Mouse (Mus musculus) hindbrain, embryonic 13.5 days (tissue): ENCODE data around the gene Phlda1. TPM values are rescaled to one million over a fixed set of nuclear protein-coding genes. Genes with fewer than 3 reads are reported as not detected.

Experiments
- ATAC-seq: fragments of 200-750 bp; cut with Nextera tagmentation; 2 replicates; pipeline ENCODE4 v1.8.0; 2017; ENCODE audit warnings: moderate TSS enrichment; ENCODE audit not compliant: low FRiP score
- H3K27ac ChIP-seq: fragments of 300-500 bp; sonication (generic); 2 replicates; pipeline ENCODE4 v1.5.1; 2015; ENCODE audit warnings: inconsistent platforms, mild to moderate bottlenecking, moderate library complexity
- H3K27me3 ChIP-seq: fragments of 300-500 bp; sonication (generic); 2 replicates; pipeline ENCODE4 v1.6.1; 2015; ENCODE audit warnings: mild to moderate bottlenecking, inconsistent platforms
- H3K36me3 ChIP-seq: fragments of 300-500 bp; sonication (generic); 2 replicates; pipeline ENCODE4 v1.6.1; 2015; ENCODE audit warnings: mild to moderate bottlenecking, inconsistent platforms
- H3K4me1 ChIP-seq: fragments of 300-500 bp; sonication (generic); replicated peaks from 2 replicates; pipeline ENCODE4 v1.6.1; 2015; ENCODE audit warnings: inconsistent platforms
- H3K4me2 ChIP-seq: fragments of 300-500 bp; sonication (generic); 2 replicates; pipeline ENCODE4 v1.6.1; 2015; ENCODE audit warnings: inconsistent platforms, mild to moderate bottlenecking, moderate library complexity
- H3K4me3 ChIP-seq: fragments of 300-500 bp; sonication (generic); 2 replicates; pipeline ENCODE4 v1.5.1; 2015; ENCODE audit warnings: mild to moderate bottlenecking, inconsistent platforms
- H3K9ac ChIP-seq: fragments of 300-500 bp; sonication (generic); 2 replicates; pipeline ENCODE4 v1.6.1; 2015; ENCODE audit warnings: mild to moderate bottlenecking, inconsistent platforms
- H3K9me3 ChIP-seq: fragments of 300-500 bp; sonication (generic); 2 replicates; pipeline ENCODE4 v1.6.1; 2016; ENCODE audit warnings: inconsistent platforms
- WGBS: fragments of 180-500 bp; shearing (Covaris S2); methylation state at CpG from one replicate; pipeline ENCODE4 v1.1.7; 2015; 5-methylcytosine and 5-hydroxymethylcytosine counted together
- polyA plus RNA-seq: library from polyadenylated mRNA; unstranded; fragments of >200 nt; fragmentation: Nextera tagmentation; extraction: Ambion mirVana; gene quantifications from 2 replicates; pipeline ENCODE4 v1.2.1, GENCODE M21; 2015

Gene Phlda1
- polyA plus RNA-seq, 1 experiment from 2014 or later: 70.9 TPM

DNA sequence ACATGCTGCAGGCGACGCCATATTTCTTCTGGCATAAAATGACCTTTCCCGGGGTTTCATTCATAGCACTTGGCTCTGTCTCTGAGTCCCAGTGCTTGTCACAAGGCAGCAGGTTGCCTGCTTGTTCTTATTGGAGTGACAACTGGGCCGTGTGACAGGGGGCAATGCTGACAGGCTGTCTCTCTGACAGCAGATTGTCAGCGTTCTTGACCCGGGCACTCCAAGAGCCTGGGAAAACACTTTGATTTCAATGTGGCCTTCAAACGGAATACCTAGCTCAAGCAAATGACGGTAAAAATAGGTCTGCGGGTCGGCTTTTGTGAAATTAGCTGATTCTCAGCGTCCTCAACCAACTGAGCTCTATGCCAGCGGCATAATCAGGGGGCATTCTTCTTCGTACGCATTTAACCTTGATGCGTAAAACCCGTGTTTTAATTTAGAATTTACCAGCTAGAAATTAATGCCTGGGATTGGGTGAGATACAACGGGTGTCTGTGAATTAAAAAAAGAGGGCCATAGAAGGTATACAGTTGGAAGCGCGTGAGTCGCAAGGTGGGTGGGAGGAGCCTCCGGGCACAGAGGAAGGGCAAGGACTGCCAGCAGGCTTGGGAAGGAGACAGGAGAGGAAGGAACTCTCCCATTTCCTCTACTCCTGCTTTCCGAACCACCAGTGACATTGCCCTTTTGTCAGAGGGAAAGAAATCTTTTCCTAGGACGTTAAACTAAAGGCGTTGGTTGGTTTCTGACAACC, 13.7 kb downstream of the Phlda1 start:
- H3K9ac ChIP-seq: peak overlapping the region; percentile 51; the same call in 1 of the 2 replicates
- peak overlapping the region; percentile 19 for H3K4me3 ChIP-seq
- no peak for ATAC-seq
- peak overlapping the region; percentile 70 for H3K27ac ChIP-seq
- peaks cover 29% of the 10 kb centered on the region for H3K4me1 ChIP-seq
- H3K4me2 ChIP-seq: peak overlapping the region; percentile 44
- no peaks in the 10 kb centered on the region for H3K9me3 ChIP-seq
- H3K36me3 ChIP-seq: no peaks in the 10 kb centered on the region
- H3K27me3 ChIP-seq: 0 out of 2 replicates have a peak, but pooled peaks cover 3% of the 10 kb centered on the region
- 42% methylated on average over 24 of the region's 24 CpGs for WGBS

GRCm38 (mm10) chr10:111520621-111521020, 14.5 kb downstream of the Phlda1 start:
- no peak overlapping the region for H3K9ac ChIP-seq
- no peak overlapping the region for H3K27ac ChIP-seq
- WGBS: 57% methylated on average over 3 of the region's 3 CpGs
- no peaks in the 10 kb centered on the region for H3K9me3 ChIP-seq
- no peak overlapping the region for H3K4me2 ChIP-seq
- H3K4me3 ChIP-seq: no peak overlapping the region
- 0 out of 2 replicates have a peak, but pooled peaks cover 3% of the 10 kb centered on the region for H3K27me3 ChIP-seq
- ATAC-seq: no peak
- no peaks in the 10 kb centered on the region for H3K36me3 ChIP-seq
- H3K4me1 ChIP-seq: peaks cover 29% of the 10 kb centered on the region

GRCm38 (mm10) chr10:111521636-111522035, 15.6 kb downstream of the Phlda1 start:
- ATAC-seq: no peak
- no peaks in the 10 kb centered on the region for H3K36me3 ChIP-seq
- H3K9me3 ChIP-seq: no peaks in the 10 kb centered on the region
- H3K9ac ChIP-seq: no peak overlapping the region
- WGBS: 71% methylated on average over 4 of the region's 4 CpGs
- H3K4me2 ChIP-seq: no peak overlapping the region
- H3K4me3 ChIP-seq: no peak overlapping the region
- H3K27ac ChIP-seq: no peak overlapping the region
- H3K27me3 ChIP-seq: 0 out of 2 replicates have a peak, but pooled peaks cover 3% of the 10 kb centered on the region
- H3K4me1 ChIP-seq: peaks cover 29% of the 10 kb centered on the region

DNA sequence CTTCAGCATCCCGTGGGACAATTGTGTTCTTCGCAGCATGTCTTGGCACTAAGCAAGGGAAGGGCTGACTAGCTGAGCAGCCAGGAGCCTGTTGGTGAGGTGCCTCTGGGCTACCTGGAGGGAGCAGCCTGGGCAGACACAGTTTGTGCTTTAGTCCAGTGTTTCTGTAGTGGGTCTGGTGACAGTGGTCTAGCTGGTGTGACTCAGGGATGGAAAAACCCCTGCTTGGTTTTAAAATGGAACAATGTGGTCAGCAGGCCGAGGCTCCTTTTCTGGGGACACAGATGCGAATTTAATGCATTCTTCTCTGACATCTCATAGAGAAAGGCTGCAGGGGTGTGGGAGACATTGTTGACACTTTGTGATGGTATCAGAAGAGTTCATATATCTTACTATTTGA, 16.1 kb downstream of the Phlda1 start:
- no peak for ATAC-seq
- H3K36me3 ChIP-seq: no peaks in the 10 kb centered on the region
- no peak overlapping the region for H3K4me3 ChIP-seq
- 70% methylated on average over 4 of the region's 4 CpGs for WGBS
- H3K9me3 ChIP-seq: no peaks in the 10 kb centered on the region
- 0 out of 2 replicates have a peak, but pooled peaks cover 3% of the 10 kb centered on the region for H3K27me3 ChIP-seq
- H3K4me2 ChIP-seq: no peak overlapping the region
- no peak overlapping the region for H3K27ac ChIP-seq
- H3K9ac ChIP-seq: no peak overlapping the region
- peaks cover 32% of the 10 kb centered on the region for H3K4me1 ChIP-seq

DNA sequence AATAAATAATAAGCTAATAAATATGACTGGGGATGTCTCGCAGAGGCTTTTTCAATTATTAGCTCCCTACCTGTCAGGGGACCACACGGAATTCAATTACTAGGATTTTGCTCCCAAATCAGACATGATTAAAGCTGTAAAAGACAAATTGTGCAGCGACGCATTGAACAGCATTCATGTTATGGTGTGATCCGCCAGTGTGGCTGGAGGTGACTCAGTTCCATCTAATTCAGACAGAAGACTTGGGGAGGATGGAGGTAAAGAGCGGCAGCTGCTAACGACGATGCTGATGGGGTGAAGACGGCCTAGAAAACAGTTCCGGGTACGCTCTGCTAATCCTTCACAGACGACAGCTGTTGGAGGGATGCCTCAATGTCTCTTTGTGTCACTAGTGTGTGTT, 17.8 kb downstream of the Phlda1 start:
- Histone ChIP-seq H3K9me3 (no peaks in the 10 kb centered on the region), H3K9ac (no peak overlapping the region), H3K36me3 (no peaks in the 10 kb centered on the region), H3K4me1 (peaks cover 32% of the 10 kb centered on the region), H3K27me3 (0 out of 2 replicates have a peak, but pooled peaks cover 3% of the 10 kb centered on the region), H3K27ac (peak overlapping the region; percentile 26; the same call in 1 of the 2 replicates), H3K4me2 (no peak overlapping the region), H3K4me3 (no peak overlapping the region)
- 32% methylated on average over 12 of the region's 12 CpGs for WGBS
- no peak for ATAC-seq

DNA sequence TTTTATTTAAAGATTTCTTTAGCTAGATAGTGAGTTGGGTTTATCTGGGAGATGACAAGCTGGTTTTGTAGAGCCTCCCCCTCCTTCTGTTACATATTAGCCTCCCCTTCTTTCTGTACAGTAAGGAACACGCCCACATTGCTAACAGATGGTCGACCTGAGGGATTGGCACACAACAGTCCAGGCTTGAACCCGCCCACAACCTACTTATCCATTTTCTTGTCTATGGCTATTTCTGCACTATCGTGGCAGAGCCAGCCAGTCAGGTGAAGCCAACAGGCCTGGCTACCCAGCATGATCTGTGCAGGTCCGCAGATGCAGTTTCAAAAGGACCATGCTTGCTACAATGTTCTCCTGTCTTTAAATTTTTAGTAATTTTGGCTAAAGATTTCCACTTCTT, 21.0 kb downstream of the Phlda1 start:
- H3K4me1 ChIP-seq: peaks cover 16% of the 10 kb centered on the region
- H3K4me3 ChIP-seq: no peak overlapping the region
- no peak overlapping the region for H3K27ac ChIP-seq
- no peaks in the 10 kb centered on the region for H3K36me3 ChIP-seq
- H3K9ac ChIP-seq: no peak overlapping the region
- WGBS: 82% methylated on average over 5 of the region's 5 CpGs
- no peaks in the 10 kb centered on the region for H3K9me3 ChIP-seq
- H3K27me3 ChIP-seq: no peaks in the 10 kb centered on the region
- H3K4me2 ChIP-seq: no peak overlapping the region
- ATAC-seq: no peak

DNA sequence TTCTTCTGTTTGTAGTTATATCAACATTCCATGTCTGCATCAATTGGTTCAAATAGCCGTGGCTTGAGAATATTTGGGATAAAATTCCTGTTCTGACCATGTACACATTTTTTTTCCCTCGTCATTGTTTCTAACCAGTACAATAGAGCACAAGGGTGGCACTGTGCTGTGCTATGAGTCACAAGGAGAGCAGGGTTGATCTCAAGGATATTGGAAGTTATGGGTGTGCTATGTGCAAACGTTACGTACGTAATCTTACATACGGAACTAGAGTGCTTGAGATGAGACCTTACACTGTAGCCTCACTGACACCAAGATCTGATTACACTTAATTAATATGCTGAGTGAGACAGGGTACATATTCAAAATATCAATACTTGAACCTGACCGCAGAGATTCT, 21.5 kb downstream of the Phlda1 start:
- peaks cover 16% of the 10 kb centered on the region for H3K4me1 ChIP-seq
- no peaks in the 10 kb centered on the region for H3K36me3 ChIP-seq
- 91% methylated on average over 7 of the region's 7 CpGs for WGBS

GRCm38 (mm10) chr10:111528283-111528682, 22.2 kb downstream of the Phlda1 start:
- WGBS: 73% methylated on average over 4 of the region's 4 CpGs

More for the DNA sequence above, 21.5 kb downstream of the Phlda1 start:
- no peak overlapping the region for H3K9ac ChIP-seq
- no peak overlapping the region for H3K27ac ChIP-seq
- no peak overlapping the region for H3K4me3 ChIP-seq
- no peak for ATAC-seq
- no peak overlapping the region for H3K4me2 ChIP-seq
- H3K9me3 ChIP-seq: no peaks in the 10 kb centered on the region
- no peaks in the 10 kb centered on the region for H3K27me3 ChIP-seq

GRCm38 (mm10) chr10:111530398-111530797, 24.3 kb downstream of the Phlda1 start:
- Histone ChIP-seq H3K27ac (no peak overlapping the region), H3K27me3 (no peaks in the 10 kb centered on the region), H3K4me3 (no peak overlapping the region), H3K9me3 (no peaks in the 10 kb centered on the region), H3K4me1 (peaks cover 9% of the 10 kb centered on the region; the same call in 1 of the 2 replicates), H3K36me3 (no peaks in the 10 kb centered on the region), H3K9ac (no peak overlapping the region), H3K4me2 (no peak overlapping the region)
- 88% methylated on average over 7 of the region's 7 CpGs for WGBS
- no peak for ATAC-seq

More at GRCm38 (mm10) chr10:111528283-111528682, 22.2 kb downstream of the Phlda1 start:
- Histone ChIP-seq H3K4me1 (peaks cover 16% of the 10 kb centered on the region), H3K36me3 (no peaks in the 10 kb centered on the region), H3K9me3 (no peaks in the 10 kb centered on the region), H3K27me3 (no peaks in the 10 kb centered on the region), H3K4me2 (no peak overlapping the region), H3K4me3 (no peak overlapping the region), H3K27ac (no peak overlapping the region), H3K9ac (no peak overlapping the region)
- ATAC-seq: no peak

DNA sequence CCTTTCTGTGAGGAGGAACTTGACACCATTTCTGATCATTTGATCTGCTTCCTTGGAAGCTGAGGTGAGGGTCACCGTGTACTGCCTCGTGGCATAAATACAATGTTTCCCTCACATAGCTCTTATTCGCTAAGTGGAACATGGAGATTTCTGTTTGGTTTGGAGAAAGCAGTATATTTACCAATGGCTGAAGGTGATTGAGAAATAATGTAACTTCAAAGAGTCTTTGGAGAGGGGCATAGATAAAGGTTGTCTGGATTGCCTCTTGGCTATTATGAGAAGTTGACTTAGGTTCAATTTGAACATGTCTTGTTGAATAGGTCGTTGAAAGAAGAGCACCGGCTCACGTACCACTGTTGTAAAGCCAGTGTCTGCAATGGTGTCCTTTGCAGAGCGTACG, 28.6 kb downstream of the Phlda1 start:
- H3K9me3 ChIP-seq: no peaks in the 10 kb centered on the region
- no peaks in the 10 kb centered on the region for H3K36me3 ChIP-seq
- H3K4me3 ChIP-seq: no peak overlapping the region
- no peak overlapping the region for H3K9ac ChIP-seq
- no peaks in the 10 kb centered on the region for H3K27me3 ChIP-seq
- peaks cover 9% of the 10 kb centered on the region for H3K4me1 ChIP-seq
- no peak overlapping the region for H3K4me2 ChIP-seq
- H3K27ac ChIP-seq: no peak overlapping the region
- no peak for ATAC-seq
- WGBS: 66% methylated on average over 8 of the region's 8 CpGs

DNA sequence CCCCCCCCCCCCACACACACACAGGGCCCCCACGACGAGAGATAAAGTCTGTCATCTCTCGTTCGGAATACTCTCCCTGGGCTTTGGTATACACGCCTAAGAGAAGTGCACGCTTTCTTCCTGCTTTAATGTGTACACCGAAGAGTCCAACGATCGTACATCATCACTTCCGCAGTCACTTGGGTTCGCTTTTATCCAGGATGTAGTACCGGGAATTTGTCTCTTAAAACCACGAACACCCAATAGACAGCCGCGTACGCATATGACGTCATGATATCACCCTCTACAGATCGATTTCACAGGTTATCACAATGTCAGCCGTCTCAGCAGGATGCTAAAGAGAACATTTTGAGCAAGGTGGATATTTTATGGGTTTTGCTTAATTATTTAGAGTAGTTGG, 31.3 kb downstream of the Phlda1 start:
- 87% methylated on average over 19 of the region's 19 CpGs for WGBS
- H3K9ac ChIP-seq: no peak overlapping the region

DNA sequence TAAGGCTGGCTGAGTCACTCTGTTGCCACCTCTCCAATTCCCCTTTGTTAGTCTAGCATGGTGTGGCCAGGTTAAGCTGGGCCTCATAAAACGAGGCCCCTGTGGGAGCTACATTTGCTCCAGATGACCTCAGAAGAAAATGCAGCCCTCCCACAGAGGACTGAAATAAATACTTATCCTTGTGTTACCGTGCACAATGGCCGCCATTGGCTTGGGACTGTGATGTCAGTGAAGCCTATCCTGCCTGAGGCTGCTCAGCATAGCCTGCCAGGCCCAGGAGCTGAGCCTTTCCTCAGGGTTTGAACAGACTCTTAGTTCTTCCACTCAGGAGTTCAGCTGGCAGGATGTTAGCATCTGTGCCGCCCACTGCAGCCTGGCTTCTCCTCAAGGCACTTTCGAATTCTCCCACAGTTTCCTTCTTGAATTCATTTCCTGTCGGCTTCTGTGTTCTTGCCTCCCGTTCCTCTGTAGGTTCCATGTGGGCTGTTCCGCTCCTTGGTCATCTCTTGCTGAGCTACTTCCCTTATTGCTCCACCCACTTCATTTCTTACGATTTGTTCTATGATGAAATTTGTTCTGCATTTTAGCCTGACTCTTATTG, 33.7 kb downstream of the Phlda1 start:
- Histone ChIP-seq H3K36me3 (no peaks in the 10 kb centered on the region), H3K4me2 (no peak overlapping the region), H3K4me1 (peaks cover 6% of the 10 kb centered on the region; the same call in 1 of the 2 replicates), H3K9me3 (no peaks in the 10 kb centered on the region), H3K9ac (no peak overlapping the region), H3K27me3 (no peaks in the 10 kb centered on the region), H3K27ac (peak overlapping the region; percentile 14; the same call in 1 of the 2 replicates), H3K4me3 (no peak overlapping the region)
- WGBS: 43% methylated on average over 9 of the region's 9 CpGs
- no peak for ATAC-seq

More for the DNA sequence above, 31.3 kb downstream of the Phlda1 start:
- no peak for ATAC-seq
- H3K4me2 ChIP-seq: no peak overlapping the region
- H3K27ac ChIP-seq: no peak overlapping the region
- H3K9me3 ChIP-seq: no peaks in the 10 kb centered on the region
- H3K4me3 ChIP-seq: no peak overlapping the region
- no peaks in the 10 kb centered on the region for H3K36me3 ChIP-seq
- peaks cover 12% of the 10 kb centered on the region for H3K4me1 ChIP-seq
- H3K27me3 ChIP-seq: no peaks in the 10 kb centered on the region
